Mouse (Mus musculus) thymus, postnatal 0 days (tissue): ENCODE measurements around the gene Rgl2. TPM values are rescaled to one million over a fixed set of nuclear protein-coding genes. Genes with fewer than 3 reads are reported as not detected.

Source experiments
- DNase-seq: peaks from one replicate; pipeline ENCODE4 v3.0.0-alpha.2; 2015; ENCODE audit warnings: low spot score
- polyA plus RNA-seq: library from polyadenylated mRNA; unstranded; fragments of >200 nt; fragmentation: Nextera tagmentation; extraction: Ambion mirVana; gene quantifications from 2 replicates; pipeline ENCODE4 v1.2.1, GENCODE M21; 2015

The Rgl2 gene
- polyA plus RNA-seq, 1 experiment from 2014 or later, result 42.3 TPM

DNA sequence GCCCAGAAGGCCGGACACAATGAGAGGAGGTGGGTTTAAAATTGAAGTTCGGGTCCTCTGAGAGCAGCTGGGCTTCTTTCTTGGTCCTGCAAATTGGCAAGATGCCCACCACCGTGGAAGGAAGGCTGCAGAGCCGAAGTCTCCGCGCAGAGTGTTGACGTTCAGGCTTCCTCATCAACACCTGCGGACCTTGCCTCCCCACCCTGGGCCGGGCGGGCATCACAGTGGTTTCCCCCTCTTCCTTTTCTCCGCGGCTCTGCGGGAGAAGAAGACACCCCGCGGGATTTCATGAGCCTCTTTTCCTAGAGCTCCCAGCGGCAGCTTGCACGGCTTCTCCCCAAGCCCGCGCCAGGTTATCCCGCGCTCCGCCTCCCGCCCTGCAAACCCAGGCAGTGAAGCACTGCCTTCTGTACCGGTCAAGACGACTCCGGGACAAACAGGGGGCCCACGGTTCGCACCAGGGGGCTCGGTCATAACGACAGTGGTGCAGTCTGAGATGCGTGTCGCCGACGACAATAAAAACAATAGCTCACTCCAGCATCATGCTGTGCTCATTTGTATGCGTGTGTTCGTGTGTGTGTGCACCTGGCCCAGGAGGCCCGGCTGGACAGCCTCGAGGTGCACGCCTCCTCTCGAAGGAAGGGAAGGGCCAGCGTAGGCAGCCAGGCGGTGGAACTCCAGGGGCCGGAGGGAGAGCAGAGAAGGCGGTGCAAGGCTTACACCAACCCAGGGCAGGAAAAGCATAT lies 20.8 kb upstream of the Rgl2 start:
- peak; percentile 19 for DNase-seq

GRCm38 (mm10) chr17:33909077-33909868 lies 20.1 kb upstream of the Rgl2 start, which contains the start of gene Daxx:
Gene Daxx, plus strand, starts transcription at chr17:33909414.
- peak; percentile 99 for DNase-seq

DNA sequence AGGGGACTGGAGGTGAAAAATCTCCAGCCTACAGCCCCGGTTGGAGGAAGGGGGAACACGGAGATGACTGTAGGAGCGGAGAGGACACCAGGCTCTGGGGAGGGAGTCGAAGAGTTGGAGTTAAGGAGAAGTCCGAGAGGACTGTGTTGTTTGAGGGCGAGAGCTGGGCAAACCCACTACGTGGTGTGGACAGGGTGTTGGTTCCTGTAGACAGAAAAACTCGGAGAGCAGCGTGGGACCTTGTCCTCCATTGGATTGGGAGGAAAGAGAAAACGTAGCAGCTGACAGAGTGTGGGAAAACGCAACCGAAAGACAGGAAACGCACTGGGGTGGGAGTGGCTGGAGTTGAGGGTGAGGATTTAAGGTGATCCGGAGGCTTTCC lies 19.5 kb upstream of the Rgl2 start:
- peak; percentile 46 for DNase-seq

DNA sequence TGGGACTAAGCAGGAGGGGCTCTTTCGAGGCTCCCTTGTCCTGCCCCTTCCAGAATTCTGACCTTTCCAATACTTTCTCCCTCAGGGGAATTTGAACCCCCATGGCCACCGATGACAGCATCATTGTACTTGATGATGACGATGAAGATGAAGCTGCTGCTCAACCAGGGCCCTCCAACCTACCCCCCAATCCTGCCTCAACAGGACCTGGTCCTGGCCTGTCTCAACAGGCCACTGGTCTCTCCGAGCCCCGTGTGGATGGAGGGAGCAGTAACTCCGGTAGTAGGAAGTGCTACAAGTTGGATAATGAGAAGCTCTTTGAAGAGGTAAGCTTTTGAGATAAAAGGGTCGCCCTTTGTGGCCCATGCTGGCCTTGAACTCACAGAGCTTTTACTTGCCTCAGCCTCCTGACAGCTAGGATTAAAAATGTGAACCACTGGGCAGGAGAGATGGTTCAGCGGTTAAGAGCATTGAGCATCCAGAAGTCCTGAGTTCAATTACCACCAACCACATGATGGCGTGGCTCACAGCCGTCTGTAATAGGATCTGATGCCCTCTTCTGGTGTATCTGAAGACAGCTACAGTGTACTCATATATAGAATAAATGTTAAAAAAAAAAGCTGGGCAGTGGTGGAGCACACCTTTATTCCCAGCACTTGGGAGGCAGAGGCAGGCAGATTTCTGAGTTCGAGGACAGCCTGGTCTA lies 18.8 kb upstream of the Rgl2 start:
- DNase-seq, result peak; percentile 29

- no peak for DNase-seq
These were observed 18.1 kb upstream of the Rgl2 start for GRCm38 (mm10) chr17:33911052-33911812.

DNA sequence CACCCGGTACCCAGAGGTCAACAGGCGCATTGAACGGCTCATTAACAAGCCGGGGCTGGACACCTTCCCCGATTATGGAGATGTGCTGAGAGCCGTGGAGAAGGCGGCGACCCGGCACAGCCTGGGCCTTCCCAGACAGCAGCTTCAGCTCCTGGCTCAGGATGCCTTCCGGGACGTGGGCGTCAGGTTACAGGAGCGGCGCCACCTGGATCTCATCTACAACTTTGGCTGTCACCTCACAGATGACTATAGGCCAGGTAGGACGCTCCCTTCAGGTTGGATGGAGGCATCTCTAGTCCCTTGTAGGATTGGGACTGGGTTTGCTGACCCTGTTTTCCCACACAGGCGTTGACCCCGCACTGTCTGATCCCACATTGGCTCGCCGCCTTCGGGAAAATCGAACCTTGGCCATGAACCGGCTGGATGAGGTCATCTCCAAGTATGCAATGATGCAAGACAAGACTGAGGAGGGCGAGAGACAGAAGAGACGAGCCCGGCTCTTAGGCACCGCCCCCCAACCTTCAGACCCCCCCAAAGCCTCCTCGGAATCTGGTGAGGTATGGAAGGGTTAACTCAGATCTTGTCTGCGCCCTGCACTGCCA lies 17.4 kb upstream of the Rgl2 start:
- no peak for DNase-seq

- no peak for DNase-seq
These were observed 16.1 kb upstream of the Rgl2 start for GRCm38 (mm10) chr17:33913264-33913663.

- no peak for DNase-seq
These were observed 15.4 kb upstream of the Rgl2 start for GRCm38 (mm10) chr17:33913905-33914304.

- DNase-seq, result no peak
These were observed 14.4 kb upstream of the Rgl2 start for GRCm38 (mm10) chr17:33914969-33915391.

GRCm38 (mm10) chr17:33915671-33916250 lies 13.6 kb upstream of the Rgl2 start, which contains the start of the genes Tapbp and Zbtb22:
Gene Tapbp, plus strand, starts transcription at chr17:33915899.
Gene Zbtb22, plus strand, starts transcription at chr17:33915904.
- DNase-seq, result peak; percentile 97

- DNase-seq, result peak; percentile 83
These were observed 13.0 kb upstream of the Rgl2 start for GRCm38 (mm10) chr17:33916294-33916693.

DNA sequence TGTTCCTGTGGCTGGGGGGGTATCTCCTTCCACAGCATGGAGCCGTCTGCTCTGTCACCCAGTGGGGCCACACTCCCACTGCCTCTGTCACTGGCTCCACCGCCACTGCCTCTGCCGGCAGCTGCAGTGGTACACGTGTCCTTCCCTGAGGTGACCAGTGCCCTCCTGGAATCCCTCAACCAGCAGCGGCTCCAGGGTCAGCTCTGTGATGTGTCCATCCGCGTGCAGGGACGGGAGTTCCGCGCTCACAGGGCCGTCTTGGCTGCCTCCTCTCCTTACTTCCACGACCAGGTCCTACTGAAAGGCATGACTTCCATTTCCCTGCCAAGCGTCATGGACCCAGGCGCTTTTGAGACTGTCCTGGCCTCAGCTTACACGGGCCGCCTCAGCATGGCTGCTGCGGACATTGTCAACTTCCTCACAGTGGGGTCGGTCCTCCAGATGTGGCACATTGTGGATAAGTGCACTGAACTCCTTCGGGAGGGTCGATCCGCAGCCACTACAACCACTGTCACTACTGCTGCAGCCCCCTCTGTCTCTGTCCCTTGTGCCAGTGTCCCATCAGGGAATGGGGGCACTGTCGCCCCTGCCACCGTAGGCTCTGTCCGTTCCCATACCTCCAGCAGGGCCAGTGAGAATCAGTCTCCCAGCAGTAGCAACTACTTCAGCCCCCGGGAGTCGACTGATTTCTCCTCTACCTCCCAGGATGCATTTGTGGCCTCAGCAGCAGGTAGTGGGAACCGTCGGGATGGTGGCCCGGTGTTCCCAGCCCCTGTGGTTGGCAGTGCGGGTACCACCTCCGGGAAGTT lies 12.3 kb upstream of the Rgl2 start:
- DNase-seq, result no peak

GRCm38 (mm10) chr17:33917656-33918292 lies 11.6 kb upstream of the Rgl2 start:
- no peak for DNase-seq

- no peak for DNase-seq
These were observed 10.8 kb upstream of the Rgl2 start for GRCm38 (mm10) chr17:33918293-33919203.

DNA sequence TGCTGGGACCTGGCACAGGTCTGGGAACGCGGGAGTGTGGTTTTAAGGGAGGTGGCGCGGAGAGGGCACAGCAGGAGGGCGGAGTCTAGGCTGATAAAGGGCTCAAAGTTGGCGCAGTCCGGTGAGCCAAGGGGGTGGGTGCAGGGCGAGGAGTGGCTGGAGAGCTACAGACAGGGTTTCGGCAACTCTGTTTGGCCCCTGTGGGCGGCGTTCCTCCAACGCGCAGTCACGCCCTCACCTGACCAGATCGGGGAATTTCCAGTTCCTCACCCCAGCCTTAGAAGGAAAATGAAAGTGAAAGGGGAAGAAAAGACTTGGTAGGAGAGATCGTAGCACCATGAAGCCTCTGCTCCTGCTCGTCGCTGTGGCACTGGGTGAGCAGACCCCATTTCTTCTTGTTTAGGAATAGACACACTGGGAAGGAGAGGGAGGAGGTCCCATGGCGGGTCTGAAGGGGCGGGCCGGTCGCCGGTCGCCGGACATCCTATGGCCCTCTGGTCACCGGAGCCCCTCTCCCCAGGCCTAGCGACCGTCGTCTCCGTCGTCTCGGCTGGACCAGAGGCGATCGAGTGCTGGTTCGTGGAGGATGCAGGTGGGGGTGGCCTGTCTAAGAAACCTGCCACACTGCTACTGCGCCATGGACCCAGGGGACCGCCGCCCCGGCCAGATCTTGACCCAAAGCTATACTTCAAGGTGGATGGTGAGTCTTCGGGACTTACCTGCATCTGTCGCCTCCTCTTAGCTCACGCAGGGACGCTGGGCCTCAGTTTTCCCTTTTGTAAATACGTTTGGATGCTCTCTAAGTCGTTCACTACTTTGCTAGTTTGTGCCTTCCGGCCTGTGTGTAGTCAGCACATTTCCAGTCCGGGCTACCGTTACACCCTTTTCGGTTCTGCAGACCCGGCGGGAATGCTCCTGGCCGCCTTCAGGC lies 9.7 kb upstream of the Rgl2 start:
- DNase-seq, result peak; percentile 65

DNA sequence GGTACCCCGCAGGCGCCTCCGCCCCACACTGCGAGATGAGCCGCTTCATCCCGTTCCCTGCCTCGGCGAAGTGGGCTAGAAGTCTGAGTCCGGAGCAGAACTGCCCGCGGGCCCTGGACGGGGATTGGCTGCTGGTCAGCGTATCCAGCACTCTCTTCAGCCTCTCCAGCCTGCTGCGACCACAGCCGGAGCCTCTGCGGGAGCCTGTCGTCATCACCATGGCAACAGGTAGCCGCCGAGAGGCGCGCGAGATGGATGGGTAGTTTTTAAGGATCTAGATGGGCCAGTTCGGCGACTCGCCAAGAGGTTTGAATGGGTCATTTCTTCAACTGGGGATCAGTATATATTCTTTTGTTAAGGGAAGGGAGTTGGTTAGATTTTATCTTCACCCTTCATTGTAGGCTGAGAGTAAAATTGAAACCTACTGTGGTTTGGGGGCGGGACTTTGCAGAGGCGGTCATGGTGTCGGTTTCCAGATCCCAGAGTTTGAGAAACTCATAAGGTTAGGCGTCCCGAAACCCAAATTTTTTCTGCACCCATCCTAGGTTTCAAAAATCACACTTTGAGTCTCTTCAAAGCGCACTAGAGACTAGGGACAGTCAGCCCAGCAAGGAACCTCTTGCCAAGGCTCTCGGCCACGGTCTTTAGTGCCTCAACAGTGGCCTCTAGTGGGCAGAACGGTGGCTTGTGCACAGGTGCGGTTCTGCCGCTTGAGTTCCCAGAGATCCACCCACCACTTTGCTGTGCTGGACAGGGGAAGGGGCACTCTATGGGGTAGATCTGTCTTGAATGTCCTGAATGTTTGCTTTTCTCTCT lies 8.9 kb upstream of the Rgl2 start:
- peak; percentile 87 for DNase-seq
